Mouse (Mus musculus) left cerebral cortex, postnatal 10 days (tissue): ENCODE measurements around the gene Tyw1. TPM values are rescaled to one million over a fixed set of nuclear protein-coding genes. Genes with fewer than 3 reads are reported as not detected.
A peak's percentile ranks its signal among the peaks of the same experiment; 100 is the strongest.

Source experiments
- DNase-seq, 2 experiments: peaks; one replicate each; pipeline ENCODE4 v3.0.0; 2021 to 2022; ENCODE audit warnings: low spot score in 2 of 2, mixed read lengths in 1 of 2; ENCODE audit errors: extremely low spot score in 1 of 2
- intact Hi-C: fragments of 180-260 bp; cut with DNase I; formaldehyde crosslinking; loops from one replicate; pipeline ENCODE4 v1.15.1; 2025
- total RNA-seq, 2 experiments: library from RNA; stranded (reverse); gene quantifications; 2 replicates each; pipeline ENCODE4 v1.2.3; 2021

The Tyw1 gene
- total RNA-seq, 2 experiments from 2014 or later: 16.8 to 20.9 TPM

DNA sequence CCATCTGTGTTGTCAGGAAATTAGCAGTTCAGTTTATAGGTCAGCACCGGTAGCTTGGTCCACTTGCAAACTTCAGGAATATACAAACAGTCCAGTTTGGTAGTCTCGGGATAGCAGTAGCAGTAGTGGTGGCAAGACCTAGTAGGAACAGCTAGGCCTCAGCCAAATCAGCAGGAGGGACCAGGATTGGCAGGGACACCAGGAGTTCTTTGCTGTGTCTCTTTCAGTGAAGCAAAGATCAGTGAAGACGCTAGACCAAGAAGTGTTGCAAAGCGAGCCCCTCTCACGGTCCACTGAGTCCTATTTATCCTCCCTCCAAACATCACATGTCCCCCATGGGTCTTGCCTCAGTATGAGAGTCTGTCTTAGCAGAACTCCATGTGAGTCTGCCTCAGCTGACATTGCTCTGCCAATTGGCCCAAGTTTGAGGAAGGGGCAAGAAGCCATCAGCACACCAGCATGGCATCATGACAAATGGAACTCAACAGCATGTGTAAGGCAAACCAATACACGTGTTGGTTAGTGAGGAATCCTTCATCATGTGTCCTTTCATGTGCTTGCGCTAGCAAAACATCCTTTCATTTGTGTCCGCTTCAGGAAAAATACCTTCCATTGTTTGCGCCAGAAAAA, 43.5 kb downstream of the Tyw1 start:
- intact Hi-C loops: no loop called here
- DNase-seq: no peak

DNA sequence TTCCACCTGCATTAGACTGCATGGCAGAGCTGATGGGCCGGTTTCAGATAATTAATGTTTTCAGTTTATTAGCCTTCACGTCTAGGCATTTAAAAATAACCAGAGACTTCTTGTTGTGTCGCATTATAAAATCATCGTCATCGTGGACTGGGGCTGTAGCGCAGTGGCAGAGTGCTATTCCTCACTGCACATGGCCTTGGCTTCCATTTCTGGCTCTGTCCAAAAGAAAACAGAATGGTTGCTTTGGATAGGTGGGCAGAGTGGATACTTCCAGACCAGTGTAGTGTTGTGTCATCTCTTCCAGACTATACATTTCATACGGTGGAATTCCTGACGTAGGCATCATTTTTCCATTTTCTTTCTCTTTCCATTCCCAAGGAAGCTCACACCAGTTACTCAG, 44.1 kb downstream of the Tyw1 start:
- no peak for DNase-seq
- intact Hi-C loops: no loop called here

DNA sequence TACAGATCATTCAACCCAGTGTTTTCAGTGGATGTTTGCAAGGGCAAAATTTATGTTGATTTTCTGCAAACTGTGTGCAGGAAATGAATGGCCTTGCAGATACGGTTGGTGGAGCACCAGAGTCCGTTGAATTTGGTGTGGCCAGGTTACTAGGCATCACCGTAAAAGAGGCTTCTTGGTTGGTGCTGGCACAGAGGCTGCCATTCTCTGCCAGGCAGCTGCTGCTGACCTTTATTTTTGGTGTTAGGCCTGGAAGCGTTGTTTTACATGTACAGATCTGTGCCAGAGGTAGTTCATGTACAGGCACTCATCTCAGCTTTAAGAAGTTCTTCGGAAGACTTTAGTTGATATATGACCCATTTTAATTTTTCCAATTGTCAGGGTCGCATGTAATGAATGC, 48.2 kb downstream of the Tyw1 start:
- intact Hi-C loops: no loop called here
- no peak for DNase-seq

DNA sequence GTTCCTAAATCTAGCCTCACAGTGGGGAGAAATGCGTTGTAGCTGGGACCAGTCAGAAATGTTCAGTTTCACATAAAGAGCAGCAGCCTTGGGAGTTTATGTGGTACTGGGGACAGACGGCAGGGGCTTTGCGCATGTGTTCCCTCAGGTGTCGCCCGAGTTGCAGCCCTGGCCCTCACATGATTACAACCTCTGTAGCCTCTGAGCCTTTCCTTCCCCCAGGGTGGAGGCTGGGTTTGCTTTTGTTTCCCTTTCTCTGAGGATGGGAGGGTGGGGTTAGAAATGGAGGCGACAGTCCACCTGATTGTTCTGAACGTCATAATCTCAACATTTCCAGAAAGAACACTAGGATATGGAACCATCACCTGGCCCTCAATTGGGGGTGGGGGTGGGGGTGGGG, 52.5 kb downstream of the Tyw1 start:
- intact Hi-C loops: no loop called here

DNA sequence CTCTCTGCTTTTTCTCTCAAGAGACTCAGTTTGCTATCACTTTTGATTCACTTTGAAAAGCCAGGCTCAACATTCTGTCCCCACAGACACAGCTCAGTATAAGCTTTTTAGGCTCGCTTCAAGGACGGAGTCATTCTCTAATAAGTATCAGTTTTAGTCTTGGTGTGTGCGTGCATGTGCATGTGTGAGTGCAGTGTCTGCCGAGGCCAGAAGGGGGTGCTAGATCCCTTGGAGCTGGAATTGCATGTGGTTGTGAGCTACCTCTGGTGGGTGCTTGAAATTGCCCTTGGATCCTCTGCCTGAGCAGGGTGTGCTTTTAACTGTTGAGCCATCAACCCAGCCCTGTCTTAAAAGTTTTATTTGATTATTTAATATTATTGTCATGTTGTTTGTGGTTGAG, 54.7 kb downstream of the Tyw1 start:
- no peak for DNase-seq
- intact Hi-C loops: no loop called here

More for the DNA sequence above, 52.5 kb downstream of the Tyw1 start:
- no peak for DNase-seq

DNA sequence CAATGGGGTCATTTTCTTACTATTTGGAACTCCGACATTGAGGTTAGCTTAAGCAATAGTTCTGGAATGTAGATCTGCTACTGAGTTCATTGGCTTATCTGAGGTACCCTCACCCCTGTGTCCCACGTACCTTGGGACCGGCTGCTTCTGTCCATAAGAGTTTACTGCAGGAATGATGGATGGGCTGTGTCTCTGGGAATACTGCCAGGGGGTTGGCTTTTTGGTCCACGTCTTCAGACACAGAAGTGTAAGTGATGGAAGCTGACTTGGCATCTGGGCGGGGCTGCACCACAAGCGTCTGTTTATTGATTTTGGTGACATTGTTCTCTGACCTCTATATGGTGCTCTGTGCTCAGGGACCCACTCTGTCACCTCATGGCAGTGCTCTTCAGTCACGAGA, 55.4 kb downstream of the Tyw1 start:
- intact Hi-C loops: no loop called here
- DNase-seq: no peak

DNA sequence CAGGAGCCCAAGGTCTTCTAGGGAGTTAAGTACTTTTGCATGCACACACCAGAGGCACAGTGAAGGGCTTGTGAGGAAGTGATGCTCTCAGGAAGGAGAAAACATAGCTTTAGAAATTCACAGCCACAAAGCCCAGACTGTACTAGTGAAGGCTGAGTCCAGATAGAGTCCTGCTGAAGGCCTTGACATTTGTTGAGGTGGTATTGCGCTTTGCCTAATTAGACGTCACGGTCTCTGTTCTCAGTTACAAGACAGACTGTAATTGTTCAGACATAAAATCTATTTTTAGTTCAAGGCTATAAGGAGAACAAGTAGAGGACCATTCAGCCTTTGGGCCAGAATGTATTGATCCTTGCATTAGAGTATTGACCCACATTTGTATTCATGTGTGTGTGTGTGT, 58.1 kb downstream of the Tyw1 start:
- intact Hi-C loops: no loop called here
- no peak for DNase-seq

DNA sequence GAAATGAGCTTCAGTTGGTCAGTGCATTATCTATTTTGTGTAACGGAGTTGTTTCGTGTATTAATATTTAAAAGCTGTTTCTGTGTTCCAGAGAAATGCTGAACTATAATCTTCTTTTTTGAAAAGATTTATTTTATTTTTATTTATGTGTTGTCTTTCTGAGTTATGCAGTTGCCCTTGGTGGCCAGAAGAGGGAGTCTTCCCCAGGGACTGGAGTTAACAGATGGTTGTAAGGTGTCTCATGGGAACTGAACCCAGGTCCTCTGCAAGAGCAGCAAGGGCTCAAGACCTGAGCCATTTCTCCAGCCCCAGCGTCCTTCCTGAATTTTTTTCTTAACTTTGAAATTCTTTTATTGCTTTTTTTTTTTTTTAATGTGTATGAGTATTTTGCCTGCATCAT, 59.5 kb downstream of the Tyw1 start:
- intact Hi-C loops: no loop called here
- no peak for DNase-seq

DNA sequence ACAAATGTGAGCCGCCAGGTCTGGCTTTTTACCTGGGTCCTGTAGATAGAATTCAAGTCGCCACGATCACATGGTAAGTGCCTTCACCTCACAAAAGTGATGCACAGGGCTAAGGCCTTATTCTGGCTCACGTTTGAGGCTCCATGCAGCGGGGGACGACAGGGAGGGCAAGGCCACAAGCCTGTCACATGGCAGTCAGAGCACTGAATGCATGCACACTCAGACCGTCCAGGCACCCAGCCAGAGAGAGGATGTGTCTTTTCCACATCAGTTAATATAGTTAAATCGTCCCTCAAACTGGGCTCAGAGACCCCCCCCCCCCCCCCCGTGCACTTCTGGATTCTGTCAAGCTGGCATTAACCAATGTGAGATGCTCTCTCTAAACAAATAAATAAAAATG, 60.9 kb downstream of the Tyw1 start:
- DNase-seq: no peak
- intact Hi-C loops: no loop called here

DNA sequence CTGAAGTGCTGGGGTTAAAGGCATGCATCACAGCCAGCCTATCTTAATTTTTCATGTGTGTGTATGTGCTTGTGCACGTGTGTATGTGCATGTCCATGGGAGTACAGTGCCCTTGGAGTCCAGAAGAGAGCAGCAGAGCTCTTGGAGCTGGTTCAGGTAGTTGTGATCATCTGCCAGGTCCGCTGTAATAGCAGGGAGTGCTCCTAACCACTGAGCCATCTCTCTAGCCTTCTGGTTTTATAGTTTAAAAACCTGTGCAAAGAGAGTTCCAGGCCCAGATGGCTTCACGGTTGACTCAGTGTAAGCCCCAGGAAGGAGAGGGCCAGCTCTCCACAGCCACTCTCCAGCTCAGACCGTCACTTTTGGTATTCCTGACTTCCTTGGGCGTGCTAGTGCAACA, 64.4 kb downstream of the Tyw1 start:
- intact Hi-C loops: no loop called here
- DNase-seq: no peak

DNA sequence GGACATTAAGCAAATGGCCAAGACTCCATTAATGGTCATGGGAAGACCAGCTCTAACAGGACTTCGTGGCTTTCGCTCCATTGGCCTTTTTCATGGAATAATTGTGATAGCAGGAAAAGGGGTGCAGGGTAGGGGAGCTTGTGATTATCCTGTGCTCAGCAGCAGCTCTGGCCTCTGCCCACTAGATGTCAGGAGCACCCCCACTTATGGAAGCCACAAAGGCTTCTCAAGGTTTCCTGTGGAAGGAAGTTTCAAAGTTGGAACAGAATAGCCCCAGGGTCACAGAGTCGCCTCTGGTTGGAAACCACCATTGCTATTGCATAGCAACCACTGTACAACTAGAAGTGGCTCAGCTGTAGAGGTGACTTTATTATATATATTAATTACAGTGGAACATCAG, 65.1 kb downstream of the Tyw1 start:
- peak in 1 of 2 experiments; percentile 55 for DNase-seq
- intact Hi-C loops: no loop called here

DNA sequence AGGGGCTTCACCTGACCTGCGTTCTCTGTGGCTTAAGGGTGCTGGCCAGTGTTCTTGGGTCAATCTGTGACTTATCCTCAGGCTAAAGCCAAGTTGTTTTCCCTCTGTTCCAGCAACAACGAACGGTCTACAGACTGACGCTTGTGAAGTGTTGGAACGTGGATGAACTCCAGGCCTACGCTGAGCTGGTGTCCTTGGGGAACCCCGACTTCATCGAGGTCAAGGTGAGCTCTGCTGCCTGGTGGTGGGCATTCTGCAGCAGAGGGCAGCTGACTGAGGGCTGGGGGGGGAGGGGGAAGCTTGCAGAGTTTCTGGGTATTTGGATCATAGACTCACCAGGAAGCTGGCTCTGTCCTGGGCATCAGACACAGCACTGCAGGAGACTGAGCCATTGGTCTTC, 70.1 kb downstream of the Tyw1 start:
- intact Hi-C loops: no loop called here
- DNase-seq: no peak

DNA sequence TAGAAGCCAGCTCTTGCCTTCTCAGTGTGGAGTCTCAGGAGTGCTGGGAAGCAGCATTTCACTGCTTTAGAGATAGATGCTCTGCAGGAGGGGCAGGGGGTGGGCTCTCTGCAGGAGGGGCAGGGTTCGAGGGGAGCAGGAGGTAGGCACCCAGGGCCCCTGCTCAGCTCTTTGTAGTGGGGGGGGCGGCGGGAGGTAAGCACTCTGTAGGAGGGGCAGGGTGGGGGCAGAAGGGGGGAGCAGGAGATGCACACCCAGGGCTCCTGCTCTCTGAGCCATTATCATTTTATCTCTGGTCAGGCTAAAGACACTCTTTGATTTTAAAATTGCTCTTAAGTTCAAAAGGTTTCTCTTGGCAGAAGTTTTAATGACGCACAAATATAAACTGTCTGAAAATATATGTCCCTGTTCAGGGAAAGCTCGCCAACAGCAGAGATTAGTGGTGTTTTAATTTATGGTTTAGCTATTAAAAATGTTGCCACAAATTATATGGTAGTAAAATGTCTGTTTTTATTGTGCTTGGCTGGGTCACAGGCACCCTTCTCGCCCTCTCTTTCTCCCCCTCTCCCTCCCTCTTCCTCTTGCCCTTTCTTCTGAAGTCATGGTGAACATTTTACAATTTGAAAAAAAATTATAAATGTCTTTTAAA, 72.3 kb downstream of the Tyw1 start:
- intact Hi-C loops: no loop called here
- no peak for DNase-seq

DNA sequence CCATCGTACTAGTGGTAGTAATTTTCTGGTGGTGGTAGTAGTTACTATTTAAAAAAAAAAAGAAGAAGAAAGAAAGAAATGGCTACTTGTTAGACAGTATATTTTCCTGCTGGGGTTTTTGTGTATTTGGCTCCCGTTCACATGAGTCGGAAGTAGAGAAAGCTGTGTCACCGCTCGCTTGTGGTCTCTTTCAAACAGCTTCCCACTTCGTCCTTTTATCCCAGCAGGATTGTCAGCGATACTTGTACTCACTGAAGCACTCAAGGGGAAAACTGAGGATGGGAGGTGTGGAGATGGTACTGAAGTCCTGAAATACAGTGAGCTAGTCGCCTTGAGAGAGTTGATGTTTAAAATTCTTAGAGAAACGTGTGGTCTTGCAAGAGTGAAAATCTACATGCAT, 72.9 kb downstream of the Tyw1 start:
- DNase-seq: no peak

DNA sequence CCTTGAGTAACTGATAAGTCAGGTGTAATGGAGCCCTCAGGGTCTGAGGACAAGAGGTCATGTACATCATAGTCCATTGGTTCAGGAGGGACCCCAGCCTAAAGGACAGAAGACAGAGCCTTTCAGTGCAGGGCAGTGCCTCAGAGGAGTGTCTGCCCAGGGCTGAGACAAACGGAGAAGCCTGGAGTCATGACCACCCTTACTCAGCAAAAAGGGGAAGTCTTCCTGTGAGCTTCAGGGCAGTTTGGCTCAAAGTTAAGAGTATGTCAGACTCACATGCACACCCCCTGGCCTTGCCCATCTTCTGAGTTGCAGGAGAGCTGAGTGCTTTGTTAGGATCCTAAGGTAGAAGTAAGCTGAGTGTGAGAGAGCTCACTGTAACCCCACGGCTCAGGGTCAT, 74.5 kb downstream of the Tyw1 start:
- DNase-seq: no peak
- intact Hi-C loops: no loop called here

More for the DNA sequence above, 72.9 kb downstream of the Tyw1 start:
- intact Hi-C loops: no loop called here

DNA sequence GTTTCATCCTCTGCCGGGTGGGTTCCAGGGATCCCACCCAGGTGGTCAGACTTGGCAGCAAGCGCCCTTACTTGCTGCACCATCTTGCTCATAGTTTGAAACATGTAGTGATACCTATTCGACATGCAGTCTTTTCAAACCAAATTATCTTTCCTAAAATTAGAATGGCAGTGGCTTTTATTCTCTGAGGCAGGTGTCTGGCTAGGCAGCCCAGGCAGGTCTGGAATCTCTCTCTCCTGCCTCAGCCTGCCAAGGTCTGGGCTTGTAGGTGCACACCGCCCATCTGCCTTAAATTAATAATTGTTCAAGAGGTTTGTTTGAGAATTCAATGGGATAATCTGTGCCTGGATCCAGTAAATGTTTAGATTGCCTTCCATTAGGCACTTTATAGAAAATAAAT, 75.4 kb downstream of the Tyw1 start:
- no peak for DNase-seq
- intact Hi-C loops: no loop called here

DNA sequence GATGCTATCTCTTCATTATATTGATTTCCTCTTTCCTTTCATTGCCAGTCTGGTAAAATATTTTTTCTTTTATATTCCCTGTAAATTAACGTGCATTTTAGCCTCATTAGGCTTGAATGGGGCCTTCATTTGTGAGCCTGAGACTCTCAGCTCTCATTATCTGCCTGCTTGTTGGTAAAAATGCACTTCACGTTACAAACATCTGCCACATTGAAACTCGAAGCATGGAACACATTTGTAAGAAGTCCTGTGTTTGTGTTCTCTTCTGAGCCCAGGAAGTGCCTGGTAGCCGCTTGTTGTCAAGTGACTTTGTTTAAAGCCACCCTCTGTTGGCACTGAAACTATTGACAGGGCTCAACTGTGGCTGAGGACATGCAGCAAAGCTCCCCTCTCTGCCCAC, 75.8 kb downstream of the Tyw1 start:
- intact Hi-C loops: no loop called here
- no peak for DNase-seq

DNA sequence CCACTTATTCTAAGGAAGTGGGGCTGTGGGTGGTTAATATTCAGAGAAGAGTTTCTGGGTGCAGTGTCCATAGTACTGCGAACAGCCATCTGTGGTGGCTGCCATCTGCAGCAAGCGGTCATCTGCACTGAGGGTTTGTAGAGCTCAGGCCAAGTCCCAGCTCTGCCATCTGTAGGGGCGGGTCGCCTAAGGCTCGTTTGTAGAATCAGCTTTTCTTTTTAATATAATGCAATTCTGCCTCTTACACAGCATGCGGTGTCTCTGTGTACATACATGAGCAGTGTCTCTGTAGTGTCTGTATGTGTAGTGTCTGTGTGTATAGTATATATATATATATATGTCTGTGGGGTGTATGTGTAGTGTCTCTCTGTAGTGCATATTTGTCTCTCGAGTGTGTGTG, 78.1 kb downstream of the Tyw1 start:
- DNase-seq: no peak
- intact Hi-C loops: no loop called here

DNA sequence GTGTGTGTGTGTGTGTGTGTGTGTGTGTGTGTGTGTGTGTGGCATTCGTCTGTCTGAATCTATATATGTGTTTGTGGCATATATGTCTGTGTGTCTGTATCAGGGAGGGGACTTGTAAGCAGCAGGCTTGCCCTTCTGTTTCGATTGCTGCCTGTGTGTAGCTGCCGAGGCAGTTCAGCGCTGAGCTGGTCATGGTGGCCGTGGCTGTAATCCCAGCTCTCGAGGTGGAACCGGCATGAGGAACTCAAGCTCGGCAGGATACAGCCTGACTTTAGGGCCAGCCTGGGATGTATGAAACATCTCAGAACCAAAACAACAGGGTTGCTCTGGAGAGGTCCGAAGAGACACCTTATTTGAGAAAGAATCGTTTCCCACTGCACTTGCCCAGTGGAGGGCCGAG, 78.6 kb downstream of the Tyw1 start:
- no peak for DNase-seq
- intact Hi-C loops: no loop called here

DNA sequence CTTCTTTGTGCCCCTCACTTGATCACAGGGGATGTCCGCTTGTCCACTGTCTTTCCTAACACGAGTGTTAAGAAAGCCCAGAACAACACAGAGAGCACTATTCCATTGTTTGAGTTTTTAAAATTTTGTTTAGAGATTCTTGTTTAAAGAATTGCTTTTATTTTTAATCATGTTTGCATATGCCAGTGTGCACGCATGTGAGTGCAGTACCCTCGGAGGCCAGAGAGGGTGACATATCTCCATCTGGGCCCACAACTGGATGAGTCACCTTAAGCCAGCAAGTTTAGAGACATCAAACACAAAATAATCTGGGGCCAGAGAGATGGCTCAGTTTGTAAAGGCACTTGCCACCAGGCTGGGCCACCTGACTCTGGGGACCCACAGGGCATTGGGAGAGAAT, 80.0 kb downstream of the Tyw1 start:
- intact Hi-C loops: no loop called here
- no peak for DNase-seq

DNA sequence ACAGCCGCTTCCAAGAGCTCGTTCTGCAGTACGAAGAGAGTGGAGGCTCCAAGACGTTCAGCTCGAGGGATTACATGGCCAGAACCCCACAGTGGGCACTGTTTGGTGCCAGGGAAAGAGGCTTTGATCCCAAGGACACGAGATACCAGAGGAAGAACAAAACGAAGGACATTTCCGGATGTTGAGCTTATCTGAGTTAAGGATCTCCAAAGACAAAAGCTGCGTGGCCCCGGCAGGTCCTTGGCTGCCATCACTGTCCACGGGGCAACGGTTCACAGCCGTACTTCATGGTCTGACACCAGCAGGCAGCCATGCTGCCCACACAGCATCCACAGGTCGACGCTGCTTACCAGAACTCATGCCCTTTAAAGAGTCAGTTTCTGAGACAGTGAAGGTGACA, 85.2 kb downstream of the Tyw1 start:
- no peak for DNase-seq
- intact Hi-C loops: no loop called here
